Mouse (Mus musculus) adrenal gland, adult 2 months (tissue): ENCODE results near the gene Orc5. TPM values are rescaled to one million over a fixed set of nuclear protein-coding genes. Genes with fewer than 3 reads are reported as not detected.
"Not testable (repeated sequence)": the region's sequence is repeated elsewhere in the genome, so short reads cannot be mapped to it uniquely, and the experiment has no call there.

Experiments used
- DNase-seq: peaks from one replicate; pipeline ENCODE4 v3.0.0; 2021
- polyA plus RNA-seq: library from polyadenylated mRNA; depleted of rRNA; stranded (reverse); fragments of >200 nt; gene quantifications from 2 replicates; pipeline ENCODE4 v1.2.3, GENCODE M21; 2012
- total RNA-seq, 2 experiments: library from RNA; stranded (reverse); gene quantifications; 2 replicates each; pipeline ENCODE4 v1.2.3; 2021

The Orc5 gene
- total and polyA plus RNA-seq, 3 experiments, result 1.7 to 17.1 (median 15.2) TPM

GRCm38 (mm10) chr5:22536695-22537094, 13.5 kb downstream of the Orc5 start:
- no peak for DNase-seq

DNA sequence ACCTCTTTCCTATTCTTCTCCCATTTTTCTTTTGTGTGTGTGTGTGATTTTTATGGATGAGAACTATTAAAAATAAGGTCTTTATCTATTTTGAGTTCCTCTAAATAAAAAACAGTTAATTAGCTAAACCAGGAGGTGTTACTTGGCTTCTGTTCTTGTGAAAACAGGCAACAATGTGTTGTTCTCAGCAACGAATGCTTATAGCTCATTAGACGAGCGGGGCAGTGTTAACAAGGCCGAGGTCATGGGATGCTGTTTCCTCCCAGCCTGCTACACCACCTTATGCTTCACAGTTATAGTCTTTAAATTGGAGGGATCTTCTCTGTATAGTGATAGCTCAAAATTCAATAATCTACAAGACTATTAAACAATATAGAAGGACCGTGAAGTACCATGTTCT, 17.7 kb downstream of the Orc5 start:
- no peak for DNase-seq

- DNase-seq, result no peak
Observed at GRCm38 (mm10) chr5:22522612-22523011, 27.6 kb downstream of the Orc5 start.

DNA sequence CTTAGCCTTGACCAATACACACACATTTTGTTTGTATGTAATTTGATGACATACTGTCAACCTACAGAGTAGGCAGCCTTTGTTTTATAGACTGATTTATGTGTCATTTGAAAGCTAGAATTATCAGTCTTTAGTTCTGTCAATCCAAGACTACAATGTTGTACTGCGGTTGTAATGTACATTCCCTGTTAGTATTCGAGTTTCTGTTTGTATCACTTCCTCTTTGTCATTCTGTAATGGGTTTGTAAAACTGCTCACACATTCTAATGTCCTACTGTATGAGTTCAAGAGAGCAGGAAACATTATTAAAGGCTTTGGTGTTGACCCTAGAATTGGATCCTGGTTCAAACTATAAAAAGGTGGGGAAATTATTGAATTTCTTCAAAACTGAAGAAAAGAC, 30.5 kb downstream of the Orc5 start:
- no peak for DNase-seq

DNA sequence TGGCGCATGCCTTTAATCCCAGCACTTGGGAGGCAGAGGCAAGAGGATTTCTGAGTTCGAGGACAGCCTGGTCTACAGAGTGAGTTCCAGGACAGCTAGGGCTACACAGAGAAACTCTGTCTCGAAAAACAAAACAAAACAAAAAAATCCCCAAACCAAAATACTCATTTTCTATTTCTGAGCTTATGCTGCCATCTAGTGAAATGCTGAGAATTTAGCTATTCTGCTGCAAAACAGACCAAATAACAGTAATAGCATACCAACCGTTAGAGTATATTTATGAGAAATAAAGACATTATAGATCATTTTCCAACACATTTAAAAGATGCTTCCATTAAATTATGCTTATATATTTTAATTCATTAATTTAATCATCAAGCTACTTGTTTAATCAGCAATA, 34.5 kb downstream of the Orc5 start:
- DNase-seq, result not testable (repeated sequence)

DNA sequence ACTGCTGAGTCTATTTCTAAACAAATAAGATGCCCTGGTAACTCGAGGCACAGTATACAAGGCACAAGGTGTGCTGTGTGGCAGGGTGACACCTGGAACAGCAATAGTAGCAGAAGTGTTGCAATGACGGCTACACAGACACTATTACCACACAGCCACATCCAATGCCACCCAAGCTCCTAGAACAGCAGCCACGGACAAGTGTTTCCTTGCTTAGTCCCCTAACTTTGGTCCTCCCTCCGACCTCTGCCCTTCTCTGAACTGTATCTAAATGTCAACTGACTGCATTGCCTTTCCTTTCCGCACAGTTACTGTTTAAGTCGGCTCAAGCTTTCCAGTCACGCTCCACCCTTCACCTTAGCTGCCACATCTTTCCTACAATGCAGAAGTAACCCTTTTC, 36.0 kb downstream of the Orc5 start:
- DNase-seq, result not testable (repeated sequence)

DNA sequence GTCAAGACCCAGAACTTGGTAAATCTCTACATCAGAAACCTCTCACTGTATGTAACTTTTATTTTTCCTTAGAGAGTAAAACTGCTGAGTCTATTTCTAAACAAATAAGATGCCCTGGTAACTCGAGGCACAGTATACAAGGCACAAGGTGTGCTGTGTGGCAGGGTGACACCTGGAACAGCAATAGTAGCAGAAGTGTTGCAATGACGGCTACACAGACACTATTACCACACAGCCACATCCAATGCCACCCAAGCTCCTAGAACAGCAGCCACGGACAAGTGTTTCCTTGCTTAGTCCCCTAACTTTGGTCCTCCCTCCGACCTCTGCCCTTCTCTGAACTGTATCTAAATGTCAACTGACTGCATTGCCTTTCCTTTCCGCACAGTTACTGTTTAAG, 37.6 kb downstream of the Orc5 start:
- DNase-seq, result not testable (repeated sequence)

GRCm38 (mm10) chr5:22511824-22512223, 38.4 kb downstream of the Orc5 start:
- no peak for DNase-seq

DNA sequence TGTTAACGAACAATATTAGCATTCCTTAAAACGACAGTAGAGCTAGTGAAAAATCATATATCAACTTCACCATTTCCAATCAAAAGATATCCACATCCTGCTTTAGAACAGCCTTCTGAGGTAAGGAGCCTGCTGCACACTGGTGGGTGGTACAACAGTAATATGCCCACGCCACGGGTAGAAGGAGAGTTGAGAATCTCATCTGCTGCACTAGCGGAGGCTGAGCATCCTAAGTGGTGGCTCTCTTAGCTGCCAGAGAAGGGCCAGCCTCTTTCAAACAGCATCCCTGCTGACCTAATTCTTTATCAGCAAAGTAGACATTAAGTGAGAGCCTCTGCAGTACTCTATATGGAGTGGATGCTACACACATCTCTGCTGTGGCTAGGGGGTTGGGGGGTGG, 41.7 kb downstream of the Orc5 start:
- DNase-seq, result no peak

GRCm38 (mm10) chr5:22499437-22499836, 50.8 kb downstream of the Orc5 start:
- DNase-seq, result no peak

DNA sequence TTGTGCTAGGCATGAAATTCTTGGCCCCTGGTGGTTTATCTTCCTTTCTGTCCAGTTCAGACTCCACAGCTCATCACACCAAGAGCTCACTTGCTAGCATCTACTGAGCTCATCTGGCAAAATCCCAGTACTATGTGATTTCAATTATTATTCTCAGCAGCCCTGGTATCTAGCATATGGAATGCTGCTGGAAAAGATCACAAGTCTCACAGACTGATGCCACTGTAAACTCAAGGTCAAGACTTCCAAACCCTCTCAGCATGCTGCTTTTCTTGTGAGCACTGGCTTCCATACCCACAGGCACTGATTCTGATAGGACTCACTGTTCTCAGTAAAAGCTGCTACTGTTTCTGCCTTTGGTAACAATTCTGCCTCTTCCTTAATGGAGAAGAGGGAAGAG, 59.1 kb downstream of the Orc5 start:
- no peak for DNase-seq

GRCm38 (mm10) chr5:22489091-22489490, 61.1 kb downstream of the Orc5 start:
- no peak for DNase-seq

GRCm38 (mm10) chr5:22486601-22487206, 63.5 kb downstream of the Orc5 start:
- DNase-seq, result peak; percentile 5

DNA sequence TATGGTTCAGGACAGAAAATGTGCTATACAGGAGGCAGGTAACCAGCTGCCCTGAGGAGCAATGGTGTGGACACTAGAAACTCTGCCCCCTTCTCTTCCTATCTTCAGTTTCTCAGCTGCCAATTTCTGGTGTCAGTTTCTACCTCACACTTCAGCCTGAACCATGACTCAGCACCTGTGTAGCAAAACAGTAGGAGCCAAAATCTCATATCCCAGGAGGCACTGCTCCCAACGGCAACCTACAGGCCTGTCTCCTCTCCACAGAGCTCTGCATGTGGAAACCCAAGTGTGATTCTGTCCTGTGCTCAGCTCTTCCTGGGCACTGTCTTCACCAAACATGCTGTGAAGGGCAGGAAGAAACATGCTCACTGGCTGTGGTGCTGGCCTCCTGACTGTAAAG, 64.5 kb downstream of the Orc5 start:
- DNase-seq, result no peak

DNA sequence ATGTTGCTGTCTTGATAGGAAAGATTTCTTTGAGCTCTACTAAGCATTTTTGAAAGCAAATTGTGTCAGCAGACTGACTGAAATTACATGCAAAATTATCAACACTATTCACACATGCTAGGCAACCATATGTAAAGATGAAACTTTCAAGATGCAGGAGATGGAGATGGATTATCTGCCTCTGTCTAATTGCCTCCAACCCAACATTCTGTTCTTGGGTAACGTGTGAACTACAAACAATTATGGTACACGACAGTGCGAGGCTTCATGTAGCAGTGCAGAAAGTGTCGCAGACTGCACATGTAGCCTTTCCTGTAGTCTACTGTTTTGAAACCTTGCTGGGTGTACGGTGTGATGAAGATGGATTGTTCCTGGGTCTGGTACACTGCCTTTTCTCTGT, 67.7 kb downstream of the Orc5 start:
- no peak for DNase-seq

- DNase-seq, result not testable (repeated sequence)
Observed at GRCm38 (mm10) chr5:22472445-22472844, 77.8 kb downstream of the Orc5 start.

- no peak for DNase-seq
Observed at GRCm38 (mm10) chr5:22471243-22471642, 79.0 kb downstream of the Orc5 start.

- no peak for DNase-seq
Observed at GRCm38 (mm10) chr5:22452871-22453661, 97.2 kb downstream of the Orc5 start.

- no peak for DNase-seq
Observed at GRCm38 (mm10) chr5:22452452-22452851, 97.8 kb downstream of the Orc5 start.

- DNase-seq, result no peak
Observed at GRCm38 (mm10) chr5:22451764-22452163, 98.5 kb downstream of the Orc5 start.

GRCm38 (mm10) chr5:22449492-22449891, 100.7 kb downstream of the Orc5 start:
- DNase-seq, result no peak
